Mouse (Mus musculus) heart, adult 2 months (tissue): Measurements from ENCODE around the gene A830018L16Rik.

Experiments
- CTCF ChIP-seq: fragments of 200-600 bp; IDR thresholded peaks from 2 replicates; pipeline ENCODE4 v1.8.1; 2022; ENCODE audit warnings: antibody characterized with exemption, mild to moderate bottlenecking, moderate library complexity
- EP300 ChIP-seq: fragments of 200-500 bp; IDR thresholded peaks from 2 replicates; pipeline ENCODE4 v1.6.1; 2011; ENCODE audit warnings: low read depth, low read length, control low read depth; ENCODE audit not compliant: insufficient read depth
- POLR2A ChIP-seq: fragments of 200-500 bp; IDR thresholded peaks from 2 replicates; pipeline ENCODE4 v1.6.1; 2011; ENCODE audit warnings: mild to moderate bottlenecking, low read depth, low read length, control low read depth; ENCODE audit not compliant: insufficient read depth

- no peak for TF ChIP-seq CTCF
- TF ChIP-seq POLR2A, result no peak
- TF ChIP-seq EP300, result no peak
Measured at GRCm38 (mm10) chr1:11990011-11990410, 576.1 kb downstream of the A830018L16Rik start.
